14 mouse cellular contexts compared by ENCODE assay signal in the genomic region with DNA sequence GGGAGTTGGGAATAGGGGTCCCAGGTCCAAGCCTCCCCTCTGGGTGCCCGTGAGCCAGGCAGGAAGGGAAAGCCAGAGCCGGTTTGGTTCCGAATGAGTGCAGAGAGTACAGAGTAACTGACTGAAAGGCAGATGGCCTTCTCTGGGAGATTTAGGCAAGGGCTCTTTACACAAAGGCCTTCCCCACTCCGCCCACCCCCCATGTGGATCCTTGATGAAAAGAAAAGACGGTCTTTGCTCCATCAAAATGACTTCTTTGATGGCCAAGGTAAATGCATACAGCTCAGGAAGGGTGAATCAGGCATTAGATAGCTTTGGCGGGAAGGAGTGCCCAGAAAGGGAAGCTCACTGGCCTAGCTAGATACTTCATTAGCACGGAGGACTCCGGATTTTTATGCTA.
"Had no signal": no experiment of that assay in that cellular context is flagged by ENCODE, and none has a peak within 500 bp of the region (broad histone marks: within the 10 kb centered on the region; RNA-seq: fewer than 3 reads in every experiment).

No protein-coding gene starts in this region.

- H3K4me2 ChIP-seq: kidney, embryonic 15.5 days; limb, embryonic 15.5 days; liver, embryonic 13.5 days; lung, embryonic 15.5 days; midbrain, embryonic 13.5 days; neural tube, embryonic 13.5 days; stomach, embryonic 15.5 days had no signal

- H3K4me1 ChIP-seq: kidney, embryonic 15.5 days; limb, embryonic 15.5 days; liver, embryonic 13.5 days; midbrain, embryonic 13.5 days; neural tube, embryonic 13.5 days; stomach, embryonic 15.5 days had no signal

- H3K27me3 ChIP-seq: kidney, embryonic 15.5 days; limb, embryonic 15.5 days; lung, embryonic 15.5 days; midbrain, embryonic 13.5 days; neural tube, embryonic 13.5 days; stomach, embryonic 15.5 days had no signal

- H3K9ac ChIP-seq: kidney, embryonic 15.5 days; limb, embryonic 15.5 days; liver, embryonic 13.5 days; liver, postnatal 0 days; lung, embryonic 15.5 days; midbrain, embryonic 13.5 days; neural tube, embryonic 13.5 days; stomach, embryonic 15.5 days had no signal

- DNase-seq: kidney, postnatal 14 days; left cerebral cortex, postnatal 4 days; liver, embryonic 13.5 days; liver, postnatal 0 days; lung, postnatal 14 days; retina, postnatal 1 day; right cerebral cortex, postnatal 4 days had no signal

- ATAC-seq: liver, postnatal 0 days; midbrain, embryonic 13.5 days had no signal

- H3K9me3 ChIP-seq: kidney, embryonic 15.5 days; limb, embryonic 15.5 days; liver, embryonic 13.5 days; lung, embryonic 15.5 days; midbrain, embryonic 13.5 days; neural tube, embryonic 13.5 days; stomach, embryonic 15.5 days had no signal

- H3K27ac ChIP-seq: kidney, embryonic 15.5 days; limb, embryonic 15.5 days; liver, embryonic 13.5 days; lung, embryonic 15.5 days; midbrain, embryonic 13.5 days; neural tube, embryonic 13.5 days; stomach, embryonic 15.5 days had no signal

- H3K4me3 ChIP-seq: kidney, embryonic 15.5 days; limb, embryonic 15.5 days; liver, embryonic 13.5 days; lung, embryonic 15.5 days; midbrain, embryonic 13.5 days; myocyte; neural tube, embryonic 13.5 days; stomach, embryonic 15.5 days had no signal

- H3K36me3 ChIP-seq: kidney, embryonic 15.5 days; limb, embryonic 15.5 days; liver, embryonic 13.5 days; lung, embryonic 15.5 days; midbrain, embryonic 13.5 days; neural tube, embryonic 13.5 days; stomach, embryonic 15.5 days had no signal
